Mouse (Mus musculus): ENCODE data around the gene Foxn2. TPM values are rescaled to one million over a fixed set of nuclear protein-coding genes. Genes with fewer than 3 reads are reported as not detected.

Foxn2 gene
- polyA plus RNA-seq, 1 experiment = 4.3 TPM

DNA sequence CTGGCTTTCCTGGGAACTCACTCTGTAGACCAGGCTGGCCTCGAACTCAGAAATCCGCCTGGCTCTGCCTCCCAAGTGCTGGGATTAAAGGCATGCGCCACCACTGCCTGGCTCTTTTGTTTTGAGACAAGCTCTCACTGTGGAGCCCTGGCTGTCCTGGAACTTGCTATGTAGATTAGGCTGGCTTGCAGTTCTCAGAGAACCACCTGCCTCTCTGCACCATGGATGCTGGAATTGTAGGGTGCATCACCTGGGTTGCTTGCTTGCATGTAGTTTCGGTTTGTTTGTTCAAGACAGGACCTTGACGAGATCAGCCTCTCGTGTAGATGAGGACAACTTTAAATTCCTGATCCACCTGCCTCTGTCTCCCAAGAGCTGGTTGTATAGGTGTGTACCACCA lies 2.7 kb downstream of the Foxn2 start:
- peak overlapping the region; percentile 97 for H3K4me2 ChIP-seq (ENCODE audit: low read depth)
- no peak for TF ChIP-seq TCF3 (IDR thresholded peaks at IDR 0.05; ENCODE audit: insufficient read length, low read depth)
- no peak for TF ChIP-seq USF1 (IDR thresholded peaks at IDR 0.05; ENCODE audit: low read depth)
- no peak for TF ChIP-seq SRF (IDR thresholded peaks at IDR 0.05; ENCODE audit: control insufficient read depth, insufficient read length, low read depth)
- no peak for TF ChIP-seq MAX (IDR thresholded peaks at IDR 0.05; ENCODE audit: low read depth)
- TF ChIP-seq POLR2A (IDR thresholded peaks at IDR 0.05; ENCODE audit: insufficient read length, low read depth) = no peak
- no peak for TF ChIP-seq POLR2AphosphoS2 (IDR thresholded peaks at IDR 0.05; ENCODE audit: insufficient read length, low read depth)
- TF ChIP-seq CEBPB (IDR thresholded peaks at IDR 0.05; ENCODE audit: insufficient read depth, poor library complexity, severe bottlenecking) = no peak
- TF ChIP-seq E2F4 (IDR thresholded peaks at IDR 0.05; ENCODE audit: insufficient read depth) = no peak
- TF ChIP-seq REST (IDR thresholded peaks at IDR 0.05; ENCODE audit: insufficient read depth, insufficient read length) = no peak
- no peak for TF ChIP-seq MYOG (IDR thresholded peaks at IDR 0.05; ENCODE audit: control insufficient read depth in 1 of 3, insufficient read depth in 1 of 3, insufficient read length in 2 of 3, low read depth in 2 of 3)
- TF ChIP-seq TCF12 (IDR thresholded peaks at IDR 0.05; ENCODE audit: insufficient read depth, poor library complexity, severe bottlenecking) = no peak
- no peak for TF ChIP-seq MYOD1 (IDR thresholded peaks at IDR 0.05; ENCODE audit: control insufficient read depth in 1 of 3, insufficient read length in 2 of 3, low read depth in 2 of 3)
- H3ac ChIP-seq (ENCODE audit: control insufficient read depth, insufficient read length) = no peak overlapping the region
- no peaks in the 10 kb centered on the region for H3K36me3 ChIP-seq (ENCODE audit: control insufficient read depth, insufficient read depth)
- H3K79me2 ChIP-seq (ENCODE audit: control insufficient read depth, insufficient read depth) = peaks cover 67% of the 10 kb centered on the region
- H3K27me3 ChIP-seq (ENCODE audit: control insufficient read depth, insufficient read depth, insufficient read length) = no peaks in the 10 kb centered on the region
- no peak overlapping the region for H3K4me3 ChIP-seq

DNA sequence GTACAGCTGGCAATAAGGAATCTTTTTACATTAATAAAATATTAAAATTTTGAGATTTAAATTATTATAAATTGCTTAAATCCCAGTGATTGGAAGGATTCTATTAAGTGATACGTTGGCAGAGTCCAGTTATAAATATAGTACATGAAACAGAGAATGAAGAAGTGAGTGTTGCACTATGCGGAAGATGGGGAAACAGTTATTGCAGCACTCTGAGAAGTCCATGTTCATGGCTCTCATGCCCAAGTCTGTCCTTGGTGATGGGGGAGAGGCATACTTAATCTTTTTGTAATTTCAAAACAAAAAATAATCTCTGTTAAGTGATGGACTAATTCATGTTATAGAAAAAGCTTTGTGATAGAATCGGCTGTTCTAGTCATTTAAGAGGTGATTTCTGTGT lies 17.6 kb downstream of the Foxn2 start:
- H3K27me3 ChIP-seq (ENCODE audit: control insufficient read depth, insufficient read depth, insufficient read length) = no peaks in the 10 kb centered on the region
- H3K4me2 ChIP-seq (ENCODE audit: low read depth) = no peak overlapping the region
- no peak overlapping the region for H3ac ChIP-seq (ENCODE audit: control insufficient read depth, insufficient read length)
- peaks cover 32% of the 10 kb centered on the region for H3K79me2 ChIP-seq (ENCODE audit: control insufficient read depth, insufficient read depth)
- H3K36me3 ChIP-seq (ENCODE audit: control insufficient read depth, insufficient read depth) = no peaks in the 10 kb centered on the region
- H3K4me3 ChIP-seq = no peak overlapping the region
- no peak for TF ChIP-seq REST (IDR thresholded peaks at IDR 0.05; ENCODE audit: insufficient read depth, insufficient read length)
- TF ChIP-seq E2F4 (IDR thresholded peaks at IDR 0.05; ENCODE audit: insufficient read depth) = no peak
- no peak for TF ChIP-seq TCF3 (IDR thresholded peaks at IDR 0.05; ENCODE audit: insufficient read length, low read depth)
- no peak for TF ChIP-seq CEBPB (IDR thresholded peaks at IDR 0.05; ENCODE audit: insufficient read depth, poor library complexity, severe bottlenecking)
- no peak for TF ChIP-seq POLR2A (IDR thresholded peaks at IDR 0.05; ENCODE audit: insufficient read length, low read depth)
- no peak for TF ChIP-seq POLR2AphosphoS2 (IDR thresholded peaks at IDR 0.05; ENCODE audit: insufficient read length, low read depth)
- no peak for TF ChIP-seq USF1 (IDR thresholded peaks at IDR 0.05; ENCODE audit: low read depth)
- no peak for TF ChIP-seq MYOD1 (IDR thresholded peaks at IDR 0.05; ENCODE audit: control insufficient read depth in 1 of 3, insufficient read length in 2 of 3, low read depth in 2 of 3)
- TF ChIP-seq TCF12 (IDR thresholded peaks at IDR 0.05; ENCODE audit: insufficient read depth, poor library complexity, severe bottlenecking) = no peak

DNA sequence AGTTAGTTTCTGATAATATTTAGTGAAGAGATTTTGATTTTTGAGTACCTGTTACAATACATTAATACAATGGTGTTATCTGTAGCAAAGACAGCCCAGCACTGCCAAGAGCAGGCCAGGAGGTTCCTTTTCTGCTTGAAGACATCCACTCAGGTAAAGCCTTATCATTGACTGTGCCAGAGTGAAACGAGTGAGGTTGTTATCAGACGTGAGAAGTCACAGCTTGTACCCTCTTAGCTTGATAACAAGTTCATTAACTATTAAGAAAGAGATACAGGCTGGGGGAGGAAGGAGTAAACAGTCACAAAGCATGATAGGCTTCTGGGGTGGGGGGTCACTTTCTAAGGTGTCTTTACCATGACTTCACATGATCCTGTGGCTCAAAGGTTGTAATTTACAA lies 19.0 kb downstream of the Foxn2 start:
- Histone ChIP-seq H3K4me2 (ENCODE audit: low read depth) (no peak overlapping the region), H3K79me2 (ENCODE audit: control insufficient read depth, insufficient read depth) (peaks cover 44% of the 10 kb centered on the region), H3K36me3 (ENCODE audit: control insufficient read depth, insufficient read depth) (no peaks in the 10 kb centered on the region), H3K27me3 (ENCODE audit: control insufficient read depth, insufficient read depth, insufficient read length) (no peaks in the 10 kb centered on the region), H3ac (ENCODE audit: control insufficient read depth, insufficient read length) (no peak overlapping the region), H3K4me3 (no peak overlapping the region)
- TF ChIP-seq REST (IDR thresholded peaks at IDR 0.05; ENCODE audit: insufficient read depth, insufficient read length) (no peak), USF1 (IDR thresholded peaks at IDR 0.05; ENCODE audit: low read depth) (no peak), TCF3 (IDR thresholded peaks at IDR 0.05; ENCODE audit: insufficient read length, low read depth) (no peak), CEBPB (IDR thresholded peaks at IDR 0.05; ENCODE audit: insufficient read depth, poor library complexity, severe bottlenecking) (no peak), SRF (IDR thresholded peaks at IDR 0.05; ENCODE audit: control insufficient read depth, insufficient read length, low read depth) (no peak), POLR2A (IDR thresholded peaks at IDR 0.05; ENCODE audit: insufficient read length, low read depth) (no peak), TCF12 (IDR thresholded peaks at IDR 0.05; ENCODE audit: insufficient read depth, poor library complexity, severe bottlenecking) (no peak), POLR2AphosphoS2 (IDR thresholded peaks at IDR 0.05; ENCODE audit: insufficient read length, low read depth) (no peak), MYOD1 (IDR thresholded peaks at IDR 0.05; ENCODE audit: control insufficient read depth in 1 of 3, insufficient read length in 2 of 3, low read depth in 2 of 3) (no peak), MYOG (IDR thresholded peaks at IDR 0.05; ENCODE audit: control insufficient read depth in 1 of 3, insufficient read depth in 1 of 3, insufficient read length in 2 of 3, low read depth in 2 of 3) (no peak)

DNA sequence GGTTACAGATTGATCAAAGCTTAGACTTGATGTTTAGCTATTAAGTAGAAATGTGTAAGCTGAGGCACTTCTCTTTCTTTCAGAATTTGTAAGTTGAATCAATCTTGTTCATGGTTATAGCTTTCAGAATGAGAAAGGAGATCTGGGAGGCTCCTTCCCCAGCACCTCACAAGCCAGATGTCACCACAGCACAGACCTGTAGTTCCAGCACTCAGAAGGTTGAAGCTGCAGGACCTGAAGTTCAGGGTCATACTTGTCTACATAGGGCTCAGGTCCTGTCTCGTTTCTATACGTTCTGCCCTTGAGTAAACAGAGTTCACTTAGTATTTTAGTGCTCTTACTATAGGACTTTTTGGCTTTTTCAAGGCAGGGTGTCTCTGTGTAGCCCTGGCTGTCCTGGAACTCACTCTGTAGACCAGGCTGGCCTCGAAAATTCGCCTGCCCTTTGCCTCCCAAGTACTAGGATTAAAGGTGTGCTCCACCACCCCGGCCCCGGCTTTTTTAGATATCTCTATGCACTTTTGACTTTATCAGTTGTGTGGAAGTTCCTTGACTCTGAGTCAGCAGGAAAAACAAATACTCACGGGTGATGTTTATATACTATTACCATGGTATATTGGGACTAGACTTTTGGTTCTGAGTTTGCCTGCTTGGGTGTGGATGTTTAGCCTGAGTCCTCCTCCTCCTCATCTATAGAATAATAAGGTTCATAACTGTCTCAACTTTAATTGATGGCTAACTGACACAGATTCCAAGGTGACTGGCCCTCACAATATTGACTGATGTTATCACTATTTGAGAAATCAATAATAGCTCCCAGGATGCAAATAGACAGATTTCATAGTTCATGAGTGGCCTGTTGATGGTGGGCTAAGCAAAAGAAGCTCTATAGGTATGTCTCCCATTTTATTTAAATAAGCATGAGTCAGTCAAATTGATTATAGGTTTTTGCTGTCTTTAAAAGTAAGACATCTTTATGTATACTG lies 19.7 kb downstream of the Foxn2 start:
- TF ChIP-seq MYOD1 (IDR thresholded peaks at IDR 0.05; ENCODE audit: control insufficient read depth in 1 of 3, insufficient read length in 2 of 3, low read depth in 2 of 3) (no peak), CEBPB (IDR thresholded peaks at IDR 0.05; ENCODE audit: insufficient read depth, poor library complexity, severe bottlenecking) (no peak), TCF12 (IDR thresholded peaks at IDR 0.05; ENCODE audit: insufficient read depth, poor library complexity, severe bottlenecking) (no peak), REST (IDR thresholded peaks at IDR 0.05; ENCODE audit: insufficient read depth, insufficient read length) (no peak), POLR2AphosphoS2 (IDR thresholded peaks at IDR 0.05; ENCODE audit: insufficient read length, low read depth) (no peak), MYOG (IDR thresholded peaks at IDR 0.05; ENCODE audit: control insufficient read depth in 1 of 3, insufficient read depth in 1 of 3, insufficient read length in 2 of 3, low read depth in 2 of 3) (no peak), SRF (IDR thresholded peaks at IDR 0.05; ENCODE audit: control insufficient read depth, insufficient read length, low read depth) (no peak), POLR2A (IDR thresholded peaks at IDR 0.05; ENCODE audit: insufficient read length, low read depth) (no peak), TCF3 (IDR thresholded peaks at IDR 0.05; ENCODE audit: insufficient read length, low read depth) (no peak)
- H3K27me3 ChIP-seq (ENCODE audit: control insufficient read depth, insufficient read depth, insufficient read length) = no peaks in the 10 kb centered on the region

More for the DNA sequence above, 19.7 kb downstream of the Foxn2 start:
- no peak overlapping the region for H3K4me3 ChIP-seq
- peaks cover 51% of the 10 kb centered on the region for H3K79me2 ChIP-seq (ENCODE audit: control insufficient read depth, insufficient read depth)
- no peak overlapping the region for H3K4me2 ChIP-seq (ENCODE audit: low read depth)
- H3ac ChIP-seq (ENCODE audit: control insufficient read depth, insufficient read length) = no peak overlapping the region
- H3K36me3 ChIP-seq (ENCODE audit: control insufficient read depth, insufficient read depth) = no peaks in the 10 kb centered on the region
